Mouse (Mus musculus): ENCODE measurements around the gene Rasd1. TPM values are rescaled to one million over a fixed set of nuclear protein-coding genes. Genes with fewer than 3 reads are reported as not detected.
A peak's percentile ranks its signal among the peaks of the same experiment; 100 is the strongest.

Rasd1 gene
- total and polyA plus RNA-seq, 3 experiments = 5.7 to 6.8 (median 6.6) TPM

GRCm38 (mm10) chr11:59964163-59964758 lies 483 bp downstream of the Rasd1 start:
- H3K4me3 ChIP-seq = peak overlapping the region; percentile 55
- H3K79me2 ChIP-seq (replicated peaks; ENCODE audit: control insufficient read depth, insufficient read depth, low read length) = no peaks in the 10 kb centered on the region
- TF ChIP-seq POLR2A (IDR thresholded peaks at IDR 0.05; ENCODE audit: insufficient read depth, low read depth, low read length) = no peak
- peaks cover 8% of the 10 kb centered on the region for H3K4me1 ChIP-seq (ENCODE audit: control insufficient read depth, insufficient read depth, low read length)
- H3K9ac ChIP-seq (ENCODE audit: low read depth, low read length) = peak overlapping the region; percentile 66
- no peaks in the 10 kb centered on the region for H3K27me3 ChIP-seq (ENCODE audit: control insufficient read depth, insufficient read depth, low read length)
- no peaks in the 10 kb centered on the region; the same call in 1 of the 2 replicates for H3K36me3 ChIP-seq (ENCODE audit: control insufficient read depth, insufficient read depth, low read length)
- H3K27ac ChIP-seq = peak overlapping the region; percentile 95
- peak; percentile 49 to 60 for DNase-seq
- WGBS = 1% methylated on average over 33 of the region's 33 CpGs
- intact Hi-C loops (cut with DNase I) = loop anchor here (2.0 kb wide), 2 partner anchors 65 to 113 kb away; no protein-coding TSS in a partner anchor

GRCm38 (mm10) chr11:59963364-59964162 lies 1.2 kb downstream of the Rasd1 start:
- Histone ChIP-seq H3K4me3 (peak overlapping the region; percentile 55), H3K36me3 (ENCODE audit: control insufficient read depth, insufficient read depth, low read length) (no peaks in the 10 kb centered on the region; the same call in 1 of the 2 replicates), H3K27ac (peak overlapping the region; percentile 95), H3K79me2 (replicated peaks; ENCODE audit: control insufficient read depth, insufficient read depth, low read length) (no peaks in the 10 kb centered on the region), H3K27me3 (ENCODE audit: control insufficient read depth, insufficient read depth, low read length) (no peaks in the 10 kb centered on the region), H3K4me1 (ENCODE audit: control insufficient read depth, insufficient read depth, low read length) (peaks cover 8% of the 10 kb centered on the region), H3K9ac (ENCODE audit: low read depth, low read length) (peak overlapping the region; percentile 66)
- intact Hi-C loops (cut with DNase I) = loop anchor here (2.0 kb wide), 2 partner anchors 65 to 113 kb away; no protein-coding TSS in a partner anchor
- DNase-seq = peak; percentile 25 to 50
- TF ChIP-seq EP300 (IDR thresholded peaks at IDR 0.05; ENCODE audit: insufficient read depth, low read depth, low read length) (no peak), CTCF (IDR thresholded peaks at IDR 0.05) (no peak), POLR2A (IDR thresholded peaks at IDR 0.05; ENCODE audit: insufficient read depth, low read depth, low read length) (peak; percentile 41; the same call in 1 of the 2 replicates)
- WGBS = 12% methylated on average over 34 of the region's 34 CpGs

DNA sequence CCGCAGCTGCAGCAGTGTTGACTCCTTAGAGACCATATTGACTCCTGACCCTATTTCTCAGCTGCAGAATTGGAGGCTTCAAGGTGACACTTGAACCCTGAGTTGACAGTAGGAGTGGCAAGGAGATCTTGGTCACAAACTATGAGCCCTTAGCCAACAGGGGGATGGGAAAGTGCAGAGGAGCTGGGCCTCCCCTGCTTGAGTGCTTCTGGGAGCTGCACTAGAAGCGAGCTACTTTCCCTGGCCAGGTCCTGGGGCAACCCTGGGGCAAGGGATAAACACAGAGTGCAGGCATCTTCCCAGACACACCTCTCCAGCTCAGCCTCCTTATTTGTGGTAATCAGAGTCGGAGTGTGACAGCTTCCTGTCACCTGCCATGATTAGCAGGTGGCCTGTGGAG lies 2.2 kb downstream of the Rasd1 start:
- WGBS = 79% methylated on average over 3 of the region's 3 CpGs
- Histone ChIP-seq H3K4me1 (ENCODE audit: control insufficient read depth, insufficient read depth, low read length) (peaks cover 8% of the 10 kb centered on the region), H3K36me3 (ENCODE audit: control insufficient read depth, insufficient read depth, low read length) (no peaks in the 10 kb centered on the region; the same call in 1 of the 2 replicates), H3K9ac (ENCODE audit: low read depth, low read length) (no peak overlapping the region), H3K79me2 (replicated peaks; ENCODE audit: control insufficient read depth, insufficient read depth, low read length) (no peaks in the 10 kb centered on the region), H3K4me3 (no peak overlapping the region), H3K27ac (peak overlapping the region; percentile 70), H3K27me3 (ENCODE audit: control insufficient read depth, insufficient read depth, low read length) (no peaks in the 10 kb centered on the region)
- no peak for DNase-seq
- intact Hi-C loops (cut with DNase I) = no loop called here
- TF ChIP-seq POLR2A (IDR thresholded peaks at IDR 0.05; ENCODE audit: insufficient read depth, low read depth, low read length) (no peak), CTCF (IDR thresholded peaks at IDR 0.05) (no peak), EP300 (IDR thresholded peaks at IDR 0.05; ENCODE audit: insufficient read depth, low read depth, low read length) (no peak)

DNA sequence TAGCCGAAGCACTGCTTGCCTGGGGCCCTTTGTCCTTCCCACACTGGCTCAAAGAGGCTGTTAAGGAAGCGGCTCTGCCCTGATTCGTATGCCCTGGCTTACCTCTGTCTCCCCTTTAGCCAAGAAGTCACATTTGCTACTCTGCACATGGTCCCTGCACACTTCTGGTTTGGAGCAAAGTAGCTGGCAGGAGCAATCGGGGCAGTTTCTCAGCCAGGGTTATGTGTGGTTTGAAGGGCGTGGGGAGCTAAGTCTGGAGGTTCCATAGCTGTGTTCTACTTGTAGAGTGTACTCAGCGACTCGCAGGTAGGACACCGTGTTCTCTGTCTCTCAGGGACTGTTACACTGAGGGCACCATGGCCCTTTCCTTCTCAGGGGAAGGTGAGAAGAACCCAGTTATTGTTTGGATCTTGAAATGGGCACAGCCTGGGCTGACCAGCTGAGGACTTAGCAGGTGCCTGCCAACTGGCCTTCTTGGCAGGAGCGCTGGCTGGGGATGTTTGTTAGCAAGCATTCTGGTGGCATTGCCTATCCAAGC lies 3.3 kb downstream of the Rasd1 start:
- no peak overlapping the region for H3K4me3 ChIP-seq
- no peaks in the 10 kb centered on the region; the same call in 1 of the 2 replicates for H3K36me3 ChIP-seq (ENCODE audit: control insufficient read depth, insufficient read depth, low read length)
- TF ChIP-seq POLR2A (IDR thresholded peaks at IDR 0.05; ENCODE audit: insufficient read depth, low read depth, low read length) (no peak), EP300 (IDR thresholded peaks at IDR 0.05; ENCODE audit: insufficient read depth, low read depth, low read length) (no peak), CTCF (IDR thresholded peaks at IDR 0.05) (no peak)
- H3K4me1 ChIP-seq (ENCODE audit: control insufficient read depth, insufficient read depth, low read length) = peaks cover 8% of the 10 kb centered on the region
- H3K79me2 ChIP-seq (replicated peaks; ENCODE audit: control insufficient read depth, insufficient read depth, low read length) = no peaks in the 10 kb centered on the region
- H3K9ac ChIP-seq (ENCODE audit: low read depth, low read length) = no peak overlapping the region
- H3K27me3 ChIP-seq (ENCODE audit: control insufficient read depth, insufficient read depth, low read length) = no peaks in the 10 kb centered on the region
- peak; percentile 34 to 38 for DNase-seq
- peak overlapping the region; percentile 71 for H3K27ac ChIP-seq
- 59% methylated on average over 9 of the region's 9 CpGs for WGBS
- intact Hi-C loops (cut with DNase I) = no loop called here

GRCm38 (mm10) chr11:59960476-59961337 lies 4.0 kb downstream of the Rasd1 start:
- H3K36me3 ChIP-seq (ENCODE audit: control insufficient read depth, insufficient read depth, low read length) = no peaks in the 10 kb centered on the region; the same call in 1 of the 2 replicates
- H3K27ac ChIP-seq = peak overlapping the region; percentile 71
- no peaks in the 10 kb centered on the region for H3K79me2 ChIP-seq (replicated peaks; ENCODE audit: control insufficient read depth, insufficient read depth, low read length)
- TF ChIP-seq CTCF (IDR thresholded peaks at IDR 0.05) (no peak), POLR2A (IDR thresholded peaks at IDR 0.05; ENCODE audit: insufficient read depth, low read depth, low read length) (no peak), EP300 (IDR thresholded peaks at IDR 0.05; ENCODE audit: insufficient read depth, low read depth, low read length) (no peak)
- DNase-seq = peak; percentile 37 to 42
- H3K4me1 ChIP-seq (ENCODE audit: control insufficient read depth, insufficient read depth, low read length) = peaks cover 8% of the 10 kb centered on the region
- intact Hi-C loops (cut with DNase I) = no loop called here
- H3K9ac ChIP-seq (ENCODE audit: low read depth, low read length) = no peak overlapping the region
- H3K4me3 ChIP-seq = no peak overlapping the region
- no peaks in the 10 kb centered on the region for H3K27me3 ChIP-seq (ENCODE audit: control insufficient read depth, insufficient read depth, low read length)
- WGBS = 59% methylated on average over 20 of the region's 20 CpGs

All from heart, adult 2 months (tissue).